Mouse (Mus musculus) liver, postnatal 0 days (tissue): ENCODE data around the gene Tmem131.

ENCODE experiments used
- CTCF ChIP-seq: sonication (generic); IDR thresholded peaks from 2 replicates; pipeline ENCODE4 v1.5.1; 2016; ENCODE audit warnings: antibody characterized with exemption, low read depth
- EP300 ChIP-seq: IDR thresholded peaks from 2 replicates; pipeline ENCODE4 v1.6.1; 2016; ENCODE audit warnings: antibody characterized with exemption, low read depth, mild to moderate bottlenecking

DNA sequence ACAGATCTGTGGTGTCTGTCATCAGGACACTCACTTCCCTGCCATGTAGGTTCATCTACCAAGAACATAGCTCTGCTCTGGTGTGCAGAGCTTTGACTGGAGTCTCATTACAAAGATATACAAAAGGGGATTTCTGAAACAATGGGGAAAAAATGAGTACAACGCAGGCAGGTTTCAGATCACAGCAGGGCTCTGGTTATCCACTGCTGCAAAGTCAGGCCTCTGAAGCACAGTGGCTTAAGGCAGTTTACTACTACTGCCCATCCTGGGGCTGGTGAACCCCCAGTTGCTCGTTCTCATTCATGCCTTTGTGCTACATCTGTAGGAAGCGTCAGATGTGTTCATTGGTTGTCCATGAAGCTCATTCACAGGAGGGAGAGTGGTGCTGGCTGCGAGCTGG lies 57.0 kb downstream of the Tmem131 start:
- no peak for TF ChIP-seq EP300
- no peak for TF ChIP-seq CTCF
